Mouse (Mus musculus): ENCODE measurements around the gene Farsa. TPM values are rescaled to one million over a fixed set of nuclear protein-coding genes. Genes with fewer than 3 reads are reported as not detected.
"Not testable (repeated sequence)": the region's sequence is repeated elsewhere in the genome, so short reads cannot be mapped to it uniquely, and the experiment has no call there.

The Farsa gene
- total RNA-seq (2022), result 10 to 100 TPM; 59.9 to 76.8 (median 68.0) TPM

- peak; percentile 90 for DNase-seq
These were observed at the start of gene Farsa for GRCm38 (mm10) chr8:84856864-84857441. TSS of gene Farsa (plus strand) at chr8:84856989.

- DNase-seq, result no peak
These were observed 47.5 kb upstream of the Farsa start for GRCm38 (mm10) chr8:84809109-84809940.

- DNase-seq, result no peak
These were observed 46.9 kb upstream of the Farsa start for GRCm38 (mm10) chr8:84809941-84810280.

GRCm38 (mm10) chr8:84810896-84811295 lies 45.9 kb upstream of the Farsa start:
- DNase-seq, result peak; percentile 87

GRCm38 (mm10) chr8:84811303-84811702 lies 45.5 kb upstream of the Farsa start:
- DNase-seq, result no peak

- DNase-seq, result peak; percentile 58
These were observed 43.7 kb upstream of the Farsa start for GRCm38 (mm10) chr8:84813059-84813458.

GRCm38 (mm10) chr8:84813830-84814229 lies 43.0 kb upstream of the Farsa start:
- no peak for DNase-seq

- no peak for DNase-seq
These were observed 42.6 kb upstream of the Farsa start for GRCm38 (mm10) chr8:84814240-84814554.

GRCm38 (mm10) chr8:84814555-84815441 lies 42.0 kb upstream of the Farsa start:
- DNase-seq, result no peak

- peak; percentile 86 for DNase-seq
These were observed 41.2 kb upstream of the Farsa start for GRCm38 (mm10) chr8:84815547-84815946.

- no peak for DNase-seq
These were observed 40.7 kb upstream of the Farsa start for GRCm38 (mm10) chr8:84816117-84816516.

GRCm38 (mm10) chr8:84822723-84823122 lies 34.1 kb upstream of the Farsa start, which contains the start of gene Dand5:
TSS of gene Dand5 (minus strand) at chr8:84822823.
- no peak for DNase-seq

- no peak for DNase-seq
These were observed 33.1 kb upstream of the Farsa start for GRCm38 (mm10) chr8:84823653-84824052.

- no peak for DNase-seq
These were observed 31.2 kb upstream of the Farsa start for GRCm38 (mm10) chr8:84825636-84826035.

GRCm38 (mm10) chr8:84826518-84826917 lies 30.3 kb upstream of the Farsa start:
- DNase-seq, result not testable (repeated sequence)

GRCm38 (mm10) chr8:84831490-84831889 lies 25.3 kb upstream of the Farsa start, which contains the start of gene Gadd45gip1:
TSS of gene Gadd45gip1 (plus strand) at chr8:84831522.
- no peak for DNase-seq

- peak; percentile 62 for DNase-seq
These were observed 24.6 kb upstream of the Farsa start for GRCm38 (mm10) chr8:84832034-84832717.

GRCm38 (mm10) chr8:84832759-84833742 lies 23.7 kb upstream of the Farsa start:
- no peak for DNase-seq

- no peak for DNase-seq
These were observed 22.6 kb upstream of the Farsa start for GRCm38 (mm10) chr8:84834002-84834865.
